Mouse (Mus musculus): ENCODE results near the gene Sidt2.

The Sidt2 gene

DNA sequence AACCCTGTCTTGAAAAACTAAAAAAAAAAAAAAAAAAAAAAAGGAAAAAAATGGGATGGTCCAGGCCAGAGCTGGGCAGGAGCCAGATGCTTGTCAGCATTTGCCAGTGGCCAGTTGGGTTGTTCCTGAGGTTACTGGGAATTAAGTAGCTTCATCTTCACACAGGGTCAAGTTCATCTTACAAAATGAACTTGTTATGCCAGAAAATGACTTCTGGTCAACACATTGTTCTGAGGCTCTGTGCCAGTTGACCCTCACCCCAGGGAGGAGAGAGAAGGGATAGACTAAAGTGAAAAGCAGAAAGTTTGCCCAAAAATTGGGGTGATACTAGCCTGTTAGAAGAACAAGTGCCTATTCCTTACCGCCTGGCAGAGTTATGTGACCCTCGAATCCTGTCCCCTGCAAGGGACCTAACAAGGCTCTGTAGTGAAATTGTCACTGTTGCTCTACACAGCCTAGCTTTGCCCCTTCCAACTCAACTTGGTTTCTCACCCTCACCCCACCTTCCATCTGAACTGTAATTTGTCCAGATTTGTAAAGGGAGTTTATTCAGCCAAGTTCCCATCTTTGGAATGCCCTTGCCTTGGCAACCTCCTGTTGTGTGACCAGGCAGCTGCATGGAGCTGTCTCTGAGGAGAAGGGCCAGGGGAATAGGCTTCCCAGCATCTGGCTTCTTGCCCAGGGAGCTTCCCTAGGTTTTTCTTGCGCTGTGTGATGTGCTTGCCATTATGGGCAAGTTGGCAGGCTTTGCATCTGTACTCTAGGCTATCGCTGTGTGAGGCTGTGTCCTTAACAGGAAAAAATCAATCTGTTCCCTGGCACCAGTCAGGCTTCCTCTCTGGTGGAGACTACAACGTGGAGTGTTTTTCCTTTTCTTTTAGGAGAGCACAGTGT is 37.8 kb downstream of the Sidt2 start:
- intact Hi-C loops (cut with DNase I), result no loop called here

- intact Hi-C loops (cut with DNase I), result no loop called here
Measured at GRCm38 (mm10) chr9:45915659-45916058, 39.4 kb downstream of the Sidt2 start.

- intact Hi-C loops (cut with DNase I), result no loop called here
Measured at GRCm38 (mm10) chr9:45911673-45912072, 43.4 kb downstream of the Sidt2 start.

- intact Hi-C loops (cut with DNase I), result no loop called here
Measured at GRCm38 (mm10) chr9:45910995-45911394, 44.1 kb downstream of the Sidt2 start.

- intact Hi-C loops (cut with DNase I), result no loop called here
Measured at GRCm38 (mm10) chr9:45907078-45907428, 48.0 kb downstream of the Sidt2 start.

GRCm38 (mm10) chr9:45906355-45907077 is 48.5 kb downstream of the Sidt2 start, which contains the start of the genes Pcsk7 and Rnf214:
Pcsk7 (plus strand) TSS chr9:45906497.
Rnf214 (minus strand) TSS chr9:45906911.
- intact Hi-C loops (cut with DNase I), result no loop called here

DNA sequence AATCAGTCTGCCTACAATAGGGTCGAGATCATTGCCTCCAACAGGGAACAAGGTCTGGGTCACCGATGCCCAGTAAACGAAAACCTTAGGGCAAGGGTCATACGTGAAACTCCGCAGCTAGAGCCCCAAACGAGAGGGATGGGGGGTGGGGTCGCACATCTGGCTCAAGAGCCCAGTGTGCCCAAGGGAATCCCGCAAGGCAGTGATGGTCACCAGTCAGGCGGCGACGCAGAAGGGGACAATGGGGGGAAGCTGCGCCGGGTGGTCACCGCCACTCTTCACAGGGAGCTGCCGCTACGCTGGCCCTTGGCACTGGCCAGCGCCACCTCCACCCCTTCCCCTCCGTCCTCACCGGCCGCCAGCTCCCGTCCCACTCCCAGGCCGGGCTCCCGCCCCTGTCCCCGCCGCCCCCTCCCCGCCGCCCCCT is 49.2 kb downstream of the Sidt2 start:
- intact Hi-C loops (cut with DNase I), result no loop called here

- intact Hi-C loops (cut with DNase I), result no loop called here
Measured at GRCm38 (mm10) chr9:45905196-45905595, 49.9 kb downstream of the Sidt2 start.

DNA sequence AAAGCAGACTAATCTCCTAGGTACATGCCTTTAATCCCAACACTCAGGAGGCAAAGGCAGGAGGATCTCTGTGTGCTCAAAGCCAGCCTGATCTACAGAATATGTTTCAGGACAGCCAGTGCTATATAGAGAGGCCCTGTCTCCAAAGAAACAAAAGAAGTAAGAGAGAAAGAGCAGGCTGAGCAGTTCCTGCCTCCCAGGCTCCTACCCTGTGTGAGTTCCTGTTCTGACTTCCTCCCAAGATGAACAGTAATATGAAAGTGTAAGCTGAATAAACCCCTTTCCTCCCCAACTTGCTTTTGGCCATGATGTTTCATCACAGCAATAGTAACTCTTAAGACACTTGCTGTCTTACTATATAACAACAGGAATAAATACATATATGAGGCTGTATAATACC is 61.4 kb downstream of the Sidt2 start:
- intact Hi-C loops (cut with DNase I), result no loop called here

Small RNAs within 50 kb of the gene (microRNA-seq; reads per million reads assigned to microRNA genes)
- 0.69 to 0.99 reads per million in 2 experiments for gene Mir7087

All from adrenal gland (tissue).